Mouse (Mus musculus): ENCODE measurements around the gene Tenm4. TPM values are rescaled to one million over a fixed set of nuclear protein-coding genes. Genes with fewer than 3 reads are reported as not detected.

Gene Tenm4
- total and polyA plus RNA-seq, 2 experiments from 2014 or later, result 1.4 to 5.9 TPM

DNA sequence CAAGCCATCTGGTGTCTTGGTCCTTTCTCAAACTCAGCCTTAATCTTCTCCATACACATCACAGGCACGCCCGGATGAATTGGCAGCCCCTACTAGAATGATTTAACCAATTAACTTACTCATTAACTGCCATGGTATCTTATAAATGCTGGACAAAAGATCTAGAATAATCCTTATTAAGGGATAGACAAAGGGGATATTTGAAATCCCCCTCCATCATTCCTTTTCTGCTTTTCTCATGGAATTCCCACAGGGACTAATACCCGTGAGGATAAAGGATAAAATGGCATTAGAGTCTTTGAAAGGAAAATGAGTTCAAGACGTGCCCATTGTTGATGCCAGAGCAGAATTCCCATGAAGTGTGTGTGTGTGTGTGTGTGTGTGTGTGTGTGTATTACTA is 99.6 kb downstream of the Tenm4 start:
- no peak for TF ChIP-seq CTCF (IDR thresholded peaks at IDR 0.05; ENCODE audit: low read depth)
- no peak for TF ChIP-seq EP300 (IDR thresholded peaks at IDR 0.05; ENCODE audit: low read depth)
- Histone ChIP-seq H3K9me3 (replicated peaks; ENCODE audit: control insufficient read depth, low read length) (no peaks in the 10 kb centered on the region), H3K9ac (replicated peaks; ENCODE audit: low read depth, low read length) (no peak overlapping the region), H3K4me1 (ENCODE audit: control insufficient read depth, insufficient read depth) (no peaks in the 10 kb centered on the region), H3K27ac (ENCODE audit: low read depth) (no peak overlapping the region), H3K4me3 (ENCODE audit: low read depth, low read length) (no peak overlapping the region), H3K4me2 (ENCODE audit: low read depth, low read length) (no peak overlapping the region), H3K27me3 (ENCODE audit: control insufficient read depth, insufficient read depth, low read length) (no peaks in the 10 kb centered on the region), H3K36me3 (replicated peaks; ENCODE audit: control insufficient read depth, insufficient read depth, low read length) (no peaks in the 10 kb centered on the region)
- no peak for DNase-seq (ENCODE audit: low spot score)
- ATAC-seq (ENCODE audit: insufficient read depth, low read depth), result no peak
- WGBS, result 75% methylated on average over 4 of the region's 4 CpGs

- whole genome bisulfite sequencing, result 69% methylated on average over 3 of the region's 3 CpGs
- TF ChIP-seq CTCF (IDR thresholded peaks at IDR 0.05; ENCODE audit: low read depth) (no peak), EP300 (IDR thresholded peaks at IDR 0.05; ENCODE audit: low read depth) (no peak)
- ATAC-seq (ENCODE audit: insufficient read depth, low read depth), result no peak
- H3K4me2 ChIP-seq (ENCODE audit: low read depth, low read length), result no peak overlapping the region
- no peaks in the 10 kb centered on the region for H3K36me3 ChIP-seq (replicated peaks; ENCODE audit: control insufficient read depth, insufficient read depth, low read length)
- no peaks in the 10 kb centered on the region for H3K27me3 ChIP-seq (ENCODE audit: control insufficient read depth, insufficient read depth, low read length)
- H3K9ac ChIP-seq (replicated peaks; ENCODE audit: low read depth, low read length), result no peak overlapping the region
- no peaks in the 10 kb centered on the region for H3K4me1 ChIP-seq (ENCODE audit: control insufficient read depth, insufficient read depth)
- no peak for DNase-seq (ENCODE audit: low spot score)
- no peak overlapping the region for H3K4me3 ChIP-seq (ENCODE audit: low read depth, low read length)
- no peak overlapping the region for H3K27ac ChIP-seq (ENCODE audit: low read depth)
- H3K9me3 ChIP-seq (replicated peaks; ENCODE audit: control insufficient read depth, low read length), result no peaks in the 10 kb centered on the region
These were observed 101.0 kb downstream of the Tenm4 start for GRCm38 (mm10) chr7:96272068-96272467.

GRCm38 (mm10) chr7:96274486-96274885 is 103.4 kb downstream of the Tenm4 start:
- TF ChIP-seq CTCF (IDR thresholded peaks at IDR 0.05; ENCODE audit: low read depth), result no peak
- TF ChIP-seq EP300 (IDR thresholded peaks at IDR 0.05; ENCODE audit: low read depth), result no peak
- ATAC-seq (ENCODE audit: insufficient read depth, low read depth) (no peak), DNase-seq (ENCODE audit: low spot score) (no peak)
- no peak overlapping the region for H3K27ac ChIP-seq (ENCODE audit: low read depth)
- H3K4me1 ChIP-seq (ENCODE audit: control insufficient read depth, insufficient read depth), result no peaks in the 10 kb centered on the region
- no peaks in the 10 kb centered on the region for H3K9me3 ChIP-seq (replicated peaks; ENCODE audit: control insufficient read depth, low read length)
- 88% methylated on average over 2 of the region's 2 CpGs for WGBS
- H3K9ac ChIP-seq (replicated peaks; ENCODE audit: low read depth, low read length), result no peak overlapping the region
- H3K36me3 ChIP-seq (replicated peaks; ENCODE audit: control insufficient read depth, insufficient read depth, low read length), result no peaks in the 10 kb centered on the region
- no peak overlapping the region for H3K4me2 ChIP-seq (ENCODE audit: low read depth, low read length)
- no peaks in the 10 kb centered on the region for H3K27me3 ChIP-seq (ENCODE audit: control insufficient read depth, insufficient read depth, low read length)
- no peak overlapping the region for H3K4me3 ChIP-seq (ENCODE audit: low read depth, low read length)

DNA sequence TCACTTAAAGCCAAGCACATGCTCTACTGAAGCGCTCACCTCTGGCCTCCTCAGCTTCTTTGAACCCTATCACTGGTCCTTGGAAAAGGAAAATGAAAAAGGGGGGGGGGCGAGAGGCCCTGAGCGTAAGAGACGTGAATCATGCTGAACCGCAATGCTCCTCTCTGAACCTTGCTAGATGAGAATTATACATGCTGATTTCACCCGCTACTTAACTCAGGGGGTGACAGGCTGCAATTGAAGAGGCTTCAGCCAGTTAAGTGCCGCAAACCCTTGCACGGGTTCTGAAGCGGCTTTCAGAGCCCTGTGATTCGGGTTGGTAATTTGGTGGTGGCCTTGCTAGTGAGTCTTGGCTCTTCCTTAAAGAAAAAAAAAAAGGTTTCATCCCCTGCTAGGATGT is 106.5 kb downstream of the Tenm4 start:
- DNase-seq (ENCODE audit: low spot score), result no peak
- ATAC-seq (ENCODE audit: insufficient read depth, low read depth), result no peak
- TF ChIP-seq EP300 (IDR thresholded peaks at IDR 0.05; ENCODE audit: low read depth) (no peak), CTCF (IDR thresholded peaks at IDR 0.05; ENCODE audit: low read depth) (no peak)
- Histone ChIP-seq H3K4me2 (ENCODE audit: low read depth, low read length) (no peak overlapping the region), H3K9me3 (replicated peaks; ENCODE audit: control insufficient read depth, low read length) (no peaks in the 10 kb centered on the region), H3K36me3 (replicated peaks; ENCODE audit: control insufficient read depth, insufficient read depth, low read length) (no peaks in the 10 kb centered on the region), H3K4me1 (ENCODE audit: control insufficient read depth, insufficient read depth) (no peaks in the 10 kb centered on the region), H3K27ac (ENCODE audit: low read depth) (no peak overlapping the region), H3K9ac (replicated peaks; ENCODE audit: low read depth, low read length) (no peak overlapping the region), H3K27me3 (ENCODE audit: control insufficient read depth, insufficient read depth, low read length) (no peaks in the 10 kb centered on the region), H3K4me3 (ENCODE audit: low read depth, low read length) (no peak overlapping the region)
- WGBS, result 82% methylated on average over 10 of the region's 10 CpGs

- ATAC-seq (ENCODE audit: insufficient read depth, low read depth), result no peak
- Histone ChIP-seq H3K27me3 (ENCODE audit: control insufficient read depth, insufficient read depth, low read length) (no peaks in the 10 kb centered on the region), H3K4me2 (ENCODE audit: low read depth, low read length) (no peak overlapping the region), H3K4me3 (ENCODE audit: low read depth, low read length) (no peak overlapping the region), H3K27ac (ENCODE audit: low read depth) (no peak overlapping the region), H3K9me3 (replicated peaks; ENCODE audit: control insufficient read depth, low read length) (no peaks in the 10 kb centered on the region), H3K9ac (replicated peaks; ENCODE audit: low read depth, low read length) (no peak overlapping the region), H3K36me3 (replicated peaks; ENCODE audit: control insufficient read depth, insufficient read depth, low read length) (no peaks in the 10 kb centered on the region), H3K4me1 (ENCODE audit: control insufficient read depth, insufficient read depth) (no peaks in the 10 kb centered on the region)
- no peak for TF ChIP-seq CTCF (IDR thresholded peaks at IDR 0.05; ENCODE audit: low read depth)
- TF ChIP-seq EP300 (IDR thresholded peaks at IDR 0.05; ENCODE audit: low read depth), result no peak
- no peak for DNase-seq (ENCODE audit: low spot score)
- WGBS, result 86% methylated on average over 11 of the region's 11 CpGs
These were observed 107.3 kb downstream of the Tenm4 start for GRCm38 (mm10) chr7:96278378-96278777.

DNA sequence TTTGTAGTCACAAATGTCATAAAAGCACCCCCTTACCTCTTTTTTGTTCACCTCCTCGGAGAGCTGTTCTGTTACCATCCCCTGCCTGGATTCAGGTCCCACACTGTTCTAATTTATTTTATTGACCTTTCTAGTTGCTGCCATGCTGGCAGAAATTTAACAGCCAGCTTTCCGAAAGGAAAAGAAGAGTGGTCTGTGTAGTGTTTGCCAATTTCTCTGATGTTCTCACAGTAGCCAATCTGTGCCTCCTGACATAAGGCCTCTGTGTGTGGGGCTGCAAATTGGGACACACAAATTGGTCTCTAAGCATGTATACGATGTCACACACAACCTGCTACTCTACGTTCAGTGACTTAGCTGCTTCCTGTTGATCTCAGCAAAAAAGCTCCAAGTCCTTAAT is 109.7 kb downstream of the Tenm4 start:
- no peak for ATAC-seq (ENCODE audit: insufficient read depth, low read depth)
- Histone ChIP-seq H3K27ac (ENCODE audit: low read depth) (no peak overlapping the region), H3K4me3 (ENCODE audit: low read depth, low read length) (no peak overlapping the region), H3K36me3 (replicated peaks; ENCODE audit: control insufficient read depth, insufficient read depth, low read length) (no peaks in the 10 kb centered on the region), H3K4me1 (ENCODE audit: control insufficient read depth, insufficient read depth) (no peaks in the 10 kb centered on the region), H3K27me3 (ENCODE audit: control insufficient read depth, insufficient read depth, low read length) (no peaks in the 10 kb centered on the region), H3K4me2 (ENCODE audit: low read depth, low read length) (no peak overlapping the region), H3K9ac (replicated peaks; ENCODE audit: low read depth, low read length) (no peak overlapping the region), H3K9me3 (replicated peaks; ENCODE audit: control insufficient read depth, low read length) (no peaks in the 10 kb centered on the region)
- WGBS, result 82% methylated on average over 4 of the region's 4 CpGs
- DNase-seq (ENCODE audit: low spot score), result no peak
- no peak for TF ChIP-seq CTCF (IDR thresholded peaks at IDR 0.05; ENCODE audit: low read depth)
- no peak for TF ChIP-seq EP300 (IDR thresholded peaks at IDR 0.05; ENCODE audit: low read depth)

All from heart, postnatal 0 days (tissue).